Mouse (Mus musculus) left cerebral cortex, postnatal 14 days (tissue): Measurements from ENCODE around the gene Tmem87b. TPM values are rescaled to one million over a fixed set of nuclear protein-coding genes. Genes with fewer than 3 reads are reported as not detected.

Source experiments
- DNase-seq, 2 experiments: peaks; one replicate each; pipeline ENCODE4 v3.0.0; 2021 to 2022; ENCODE audit warnings: low spot score in 2 of 2, mixed read lengths in 1 of 2
- intact Hi-C: fragments of 180-260 bp; cut with DNase I; formaldehyde crosslinking; loops from one replicate; pipeline ENCODE4 v1.15.1; 2025
- long read RNA-seq, 2 experiments: library from polyadenylated mRNA; stranded (forward); transcript quantifications; one replicate each; pipeline ENCODE4 v2.0.0; 2021
- total RNA-seq, 2 experiments: library from RNA; stranded (reverse); gene quantifications; 2 replicates each; pipeline ENCODE4 v1.2.3; 2021

The Tmem87b gene
- total RNA-seq, result 10 to 100 TPM; 32.7 to 33.5 TPM
- long read RNA-seq, experiment 1, full-length matches to known transcripts, result 5 of 69 reads
- long read RNA-seq, experiment 1, partial matches to known transcripts, result 2 of 69 reads
- long read RNA-seq, experiment 1, other reads (novel, unspliced or antisense), result 62 of 69 reads
- long read RNA-seq, experiment 2, full-length matches to known transcripts, result 4 of 65 reads
- long read RNA-seq, experiment 2, partial matches to known transcripts, result 3 of 65 reads
- long read RNA-seq, experiment 2, other reads (novel, unspliced or antisense), result 58 of 65 reads

DNA sequence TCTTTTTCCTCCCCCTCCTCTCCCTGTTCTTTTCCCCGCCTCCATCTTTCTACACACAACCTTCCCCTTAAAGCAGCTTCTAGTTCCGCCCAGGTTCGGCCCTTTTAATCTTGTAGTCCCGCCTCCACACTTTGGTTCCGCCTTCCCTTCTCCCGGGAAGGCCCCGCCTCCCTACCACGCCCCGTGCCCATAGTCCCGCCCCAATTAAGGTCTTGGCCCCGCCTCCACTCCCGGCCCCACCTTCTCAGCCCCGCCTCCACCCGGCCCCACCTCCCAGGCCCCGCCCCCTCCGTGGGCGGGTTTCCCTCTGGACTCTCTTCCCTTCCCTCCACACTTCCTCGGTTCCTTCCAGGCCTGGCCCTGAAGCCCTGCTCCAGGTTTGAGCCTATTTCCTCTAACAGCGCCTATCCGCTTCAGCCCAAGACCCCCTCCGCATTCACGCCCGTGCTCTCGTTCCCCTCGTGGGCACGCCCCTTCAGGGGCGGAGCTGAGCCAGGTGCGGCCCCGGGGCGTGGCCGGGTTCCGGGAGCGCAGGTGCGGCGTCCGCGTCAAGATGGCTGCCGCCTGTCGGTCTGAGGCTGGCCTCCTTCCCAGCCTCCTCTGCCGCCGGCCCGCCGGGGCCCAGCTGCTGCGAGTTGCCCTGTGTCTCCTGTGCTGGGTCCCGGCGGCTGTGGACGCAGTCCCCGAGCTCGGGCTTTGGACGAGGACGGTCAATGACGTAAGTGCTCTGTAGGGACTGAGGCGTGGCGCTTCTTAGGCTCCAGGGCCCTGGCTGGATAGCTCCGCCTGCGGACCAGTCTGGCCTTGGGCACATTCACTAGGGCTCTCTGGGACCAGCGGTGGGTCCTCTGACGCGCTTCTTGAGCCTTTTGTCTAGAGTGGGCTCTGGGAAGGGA lies at the start of gene Tmem87b:
Tmem87b (plus strand) TSS at position 333 of the 896 bp plus-strand sequence.
- intact Hi-C loops, result loop anchor here (1.0 to 2.0 kb wide), 2 partner anchors 120 to 131 kb away; partner anchors contain the start of genes Anapc1 and Mertk
- DNase-seq, result peak; percentile 97

DNA sequence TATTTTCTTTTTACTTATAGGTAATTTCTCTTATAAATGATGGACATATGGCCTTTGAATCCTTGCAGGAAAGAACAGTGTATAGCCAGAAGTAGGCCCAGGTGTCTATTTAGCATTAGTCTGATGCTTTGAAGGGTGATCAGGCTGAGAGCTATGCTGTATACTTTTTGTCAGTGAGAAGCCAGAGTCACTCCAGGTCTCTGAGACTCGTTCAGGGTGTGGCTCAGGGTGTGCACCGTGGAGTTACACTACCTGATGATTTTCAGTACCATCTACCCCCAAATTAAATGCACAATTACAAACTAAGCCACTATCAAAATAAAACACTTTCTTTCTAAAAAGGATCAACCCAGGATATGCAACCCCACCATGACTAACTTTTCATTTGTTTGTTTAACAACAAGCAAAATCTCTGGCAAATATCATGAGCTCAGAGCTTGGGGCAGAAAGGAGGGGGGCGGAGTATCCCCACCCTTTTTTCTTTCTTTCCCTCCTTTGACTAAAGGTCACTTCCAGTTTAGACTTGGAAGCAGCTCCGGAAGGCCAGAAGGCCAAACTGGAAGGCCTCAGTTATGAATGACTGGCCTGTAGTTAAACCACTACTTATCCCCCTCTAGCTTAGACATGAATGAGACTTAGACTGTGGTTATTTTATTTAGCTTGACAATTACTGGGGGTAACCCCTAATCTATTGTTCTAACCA lies 49.2 kb upstream of the Tmem87b start:
- DNase-seq, result no peak
- intact Hi-C loops, result no loop called here

DNA sequence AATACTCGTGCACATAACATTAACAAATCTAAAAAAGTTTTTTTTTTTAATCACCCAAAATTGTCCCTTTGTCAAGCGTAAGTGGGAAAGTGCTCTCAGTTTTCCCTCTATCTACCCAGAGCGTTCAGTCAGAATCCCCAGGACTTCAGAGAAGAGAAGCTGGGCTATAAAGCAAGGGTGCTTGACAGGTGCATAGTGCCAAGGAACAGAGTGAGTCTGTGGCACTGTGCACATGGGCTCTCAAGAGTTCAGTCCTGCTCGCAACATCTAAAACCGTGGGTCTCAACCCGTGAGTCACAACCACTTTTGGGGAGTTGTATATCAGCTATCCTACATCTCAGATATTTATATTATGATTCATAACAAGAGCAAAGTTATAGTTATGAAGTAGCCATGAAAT lies 47.4 kb upstream of the Tmem87b start:
- no peak for DNase-seq
- intact Hi-C loops, result no loop called here

DNA sequence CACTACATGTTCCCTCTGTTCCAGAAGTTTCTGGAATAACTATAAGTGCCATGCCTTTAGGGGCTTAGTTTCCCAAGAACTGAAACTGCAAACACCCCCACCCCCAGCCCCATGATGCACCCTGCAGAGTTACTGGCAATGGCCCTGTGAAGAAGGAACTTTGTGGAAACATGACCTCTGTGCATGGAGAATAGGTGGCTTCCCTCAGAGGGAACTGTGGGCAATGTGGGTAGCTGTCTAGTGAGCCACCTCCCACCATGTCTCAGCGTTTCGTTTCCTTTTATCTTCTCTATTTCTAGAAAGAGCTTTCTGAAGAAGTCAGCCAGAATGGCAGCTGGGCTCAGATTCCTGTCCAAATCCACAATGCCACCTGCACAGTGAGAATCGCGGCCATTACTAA lies 46.9 kb upstream of the Tmem87b start:
- peak; percentile 15 to 30 for DNase-seq
- intact Hi-C loops, result no loop called here

DNA sequence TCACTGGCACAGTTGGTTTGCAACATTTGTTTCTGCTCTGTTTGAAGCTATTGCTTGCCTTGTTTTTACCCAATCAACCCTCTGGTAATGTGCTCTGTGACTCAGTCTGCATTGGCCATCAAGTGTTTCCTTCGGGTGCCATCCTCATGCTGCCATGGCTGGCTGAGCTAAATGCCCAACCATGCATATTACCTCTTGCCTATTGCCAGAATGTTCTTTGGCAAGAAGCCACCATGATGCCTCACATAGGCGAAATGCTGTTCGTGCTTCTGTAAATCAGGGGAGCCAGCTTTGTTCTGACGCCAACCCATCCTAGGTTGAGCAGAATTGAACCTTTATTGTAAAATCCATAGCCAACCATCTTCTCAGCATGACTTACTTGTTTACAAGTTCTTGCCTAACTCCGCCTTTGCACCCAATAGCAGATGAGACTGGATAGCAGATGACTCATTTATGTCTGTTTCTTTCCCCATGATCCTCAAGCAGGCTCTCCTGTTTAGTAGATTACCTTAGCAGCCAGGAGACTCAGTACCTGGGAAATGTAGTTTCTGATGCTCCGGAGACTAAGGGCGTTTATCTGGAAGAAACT lies 46.1 kb upstream of the Tmem87b start:
- no peak for DNase-seq
- intact Hi-C loops, result no loop called here

DNA sequence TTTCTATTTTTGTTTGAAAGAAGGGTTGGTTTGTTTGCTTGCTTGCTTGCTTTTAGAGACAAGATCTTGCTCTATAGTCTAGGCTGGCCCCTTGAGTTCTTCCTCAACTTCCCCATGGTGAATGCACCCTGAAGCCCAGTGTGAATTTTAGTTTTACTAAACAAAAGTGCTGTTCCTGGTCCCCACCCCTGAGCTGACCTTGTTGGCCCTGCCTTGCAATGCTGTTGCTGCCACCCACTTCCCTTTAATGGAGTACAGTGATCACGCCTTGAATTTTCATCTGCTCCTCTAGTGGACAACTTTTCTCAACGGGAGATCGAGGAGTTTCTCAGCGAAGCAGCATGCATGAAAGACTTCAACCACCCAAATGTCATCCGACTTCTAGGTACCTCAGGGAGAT lies 35.7 kb upstream of the Tmem87b start:
- DNase-seq, result no peak
- intact Hi-C loops, result no loop called here

DNA sequence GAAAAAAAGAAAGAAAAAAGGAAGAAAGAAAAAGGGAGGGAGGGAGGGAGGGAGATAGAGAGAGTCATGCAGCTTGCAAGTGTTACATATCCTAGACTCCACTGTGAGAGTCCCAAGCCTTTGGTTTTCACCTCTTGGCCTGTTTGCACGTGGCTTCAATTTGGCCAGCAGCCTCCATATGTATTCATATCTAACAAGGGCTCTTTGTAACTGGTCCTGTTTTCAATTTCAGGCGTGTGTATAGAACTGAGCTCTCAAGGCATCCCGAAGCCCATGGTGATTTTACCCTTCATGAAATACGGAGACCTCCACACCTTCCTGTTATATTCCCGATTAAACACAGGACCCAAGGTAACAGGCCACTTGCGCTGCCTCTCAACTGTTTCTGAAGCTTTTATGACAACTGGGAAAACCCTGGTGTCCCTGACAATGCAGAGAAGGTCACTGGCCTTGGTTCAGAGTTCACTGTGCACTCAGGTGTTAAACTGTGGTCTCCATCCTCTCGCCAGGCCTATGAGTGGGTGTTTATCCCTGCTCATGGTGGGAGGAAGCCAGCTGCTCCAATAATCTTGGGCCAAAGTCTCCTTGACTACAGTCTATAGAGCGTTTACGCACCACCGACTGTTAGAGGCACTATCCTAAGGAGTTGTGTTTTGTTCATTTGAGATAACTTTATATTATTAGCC lies 34.1 kb upstream of the Tmem87b start:
- intact Hi-C loops, result no loop called here
- DNase-seq, result no peak

DNA sequence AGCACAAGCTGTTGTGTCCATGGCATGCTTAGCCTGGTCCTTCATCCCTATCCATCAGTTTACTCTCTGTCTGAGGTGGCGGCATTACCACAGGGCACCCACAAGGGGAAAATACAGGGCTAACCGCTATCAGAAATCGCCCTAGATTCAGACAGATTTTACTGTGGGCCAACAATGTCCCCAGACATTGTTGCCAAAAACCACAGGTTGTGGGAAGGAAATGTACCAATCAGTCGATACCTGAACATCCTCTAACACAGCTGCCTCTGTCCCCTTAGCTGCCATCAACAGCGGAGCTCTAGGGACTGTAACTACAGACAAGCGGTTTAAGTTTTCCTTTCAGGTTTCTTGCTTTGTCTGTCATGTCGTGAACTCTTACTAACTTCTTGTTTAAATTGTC lies 33.1 kb upstream of the Tmem87b start:
- DNase-seq, result no peak
- intact Hi-C loops, result no loop called here

DNA sequence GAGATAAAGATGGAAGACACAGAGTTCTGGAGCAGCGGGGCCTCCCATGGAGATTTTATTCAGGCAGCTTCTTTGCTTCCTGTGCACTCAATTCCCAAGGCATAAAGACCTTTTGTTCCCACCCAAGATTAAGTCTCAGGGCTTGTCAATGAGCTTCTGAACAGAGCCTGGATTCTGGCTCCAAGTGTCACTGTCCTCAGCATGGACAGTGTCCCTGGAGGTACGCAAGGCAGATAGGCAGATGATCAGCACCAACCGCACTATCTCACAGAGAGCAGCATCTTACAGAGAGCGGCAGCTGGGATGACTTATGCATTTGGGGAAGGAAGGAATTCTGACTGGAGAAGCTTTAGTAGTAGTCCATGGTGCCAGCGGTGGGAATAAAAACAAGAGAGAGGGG lies 31.6 kb upstream of the Tmem87b start:
- DNase-seq, result no peak
- intact Hi-C loops, result no loop called here

DNA sequence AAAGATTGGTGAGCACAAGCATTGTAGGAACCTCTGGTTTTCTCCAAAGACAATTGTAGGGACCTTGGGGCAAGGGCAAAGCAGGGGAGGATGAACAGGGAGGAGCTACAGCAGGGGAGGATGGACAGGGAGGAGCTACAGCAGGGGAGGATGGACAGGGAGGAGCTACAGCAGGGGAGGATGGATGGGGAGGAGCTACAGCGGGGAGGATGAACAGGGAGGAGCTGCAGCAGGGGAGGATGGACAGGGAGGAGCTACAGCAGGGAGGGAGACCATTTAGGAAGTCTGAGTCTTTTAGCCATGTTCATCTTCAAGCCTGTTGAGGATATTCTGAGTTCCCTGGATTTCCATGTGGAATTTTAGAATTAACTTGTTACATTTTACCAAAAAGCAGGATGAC lies 31.1 kb upstream of the Tmem87b start:
- DNase-seq, result no peak
- intact Hi-C loops, result no loop called here

DNA sequence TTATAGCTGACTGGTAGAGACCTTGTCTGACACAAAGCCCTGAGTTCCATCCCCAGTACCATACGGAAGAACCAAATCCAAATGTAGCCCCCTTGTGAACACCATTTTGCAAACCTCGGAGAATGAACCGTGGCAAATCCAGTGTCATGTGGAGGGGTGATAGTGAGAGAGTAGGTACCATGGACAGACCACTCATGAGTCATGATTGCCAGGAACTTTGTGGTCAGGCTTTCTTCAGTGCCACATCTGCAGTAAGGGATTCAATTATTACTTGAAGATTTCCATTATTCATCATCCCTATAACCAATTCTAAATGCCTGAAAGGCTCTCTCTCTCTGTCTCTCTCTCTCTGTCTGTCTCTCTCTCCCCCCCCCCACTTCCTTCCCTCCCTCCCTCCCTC lies 30.1 kb upstream of the Tmem87b start:
- intact Hi-C loops, result no loop called here
- DNase-seq, result no peak

DNA sequence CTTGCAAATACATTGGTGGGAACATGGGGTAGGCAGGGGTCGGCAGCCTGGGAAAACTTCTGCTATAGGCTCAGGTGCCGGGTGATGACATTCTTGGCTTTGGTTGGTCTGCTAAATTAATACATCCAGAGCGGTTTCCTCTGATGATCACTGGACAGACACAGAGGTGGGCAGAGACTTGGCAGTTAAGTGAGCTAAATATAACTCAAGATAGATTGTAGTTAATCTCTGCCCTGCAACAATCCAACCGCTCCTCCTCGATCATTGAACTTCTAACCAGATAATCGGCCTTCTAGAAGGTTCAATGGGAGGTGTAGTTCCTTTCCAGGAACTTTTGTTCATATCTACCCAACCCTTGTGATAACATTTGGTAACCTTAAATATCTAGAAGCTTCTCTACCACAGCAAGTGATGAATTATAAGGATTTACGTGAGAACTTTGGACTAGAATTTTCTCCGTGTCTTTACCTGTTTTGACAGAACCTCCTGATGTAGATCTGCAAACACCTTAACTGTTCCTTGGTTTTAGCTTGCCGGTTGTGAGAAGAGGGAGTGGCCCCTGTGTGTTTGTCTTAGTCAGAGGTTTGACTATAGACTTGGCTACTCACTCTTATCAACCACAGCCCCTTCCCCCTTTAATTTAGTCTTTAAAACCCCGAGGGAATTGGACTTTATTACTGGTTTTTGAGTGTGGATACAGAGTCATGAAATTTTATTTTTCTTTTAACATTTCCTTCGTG lies 26.9 kb upstream of the Tmem87b start:
- no peak for DNase-seq
- intact Hi-C loops, result no loop called here

DNA sequence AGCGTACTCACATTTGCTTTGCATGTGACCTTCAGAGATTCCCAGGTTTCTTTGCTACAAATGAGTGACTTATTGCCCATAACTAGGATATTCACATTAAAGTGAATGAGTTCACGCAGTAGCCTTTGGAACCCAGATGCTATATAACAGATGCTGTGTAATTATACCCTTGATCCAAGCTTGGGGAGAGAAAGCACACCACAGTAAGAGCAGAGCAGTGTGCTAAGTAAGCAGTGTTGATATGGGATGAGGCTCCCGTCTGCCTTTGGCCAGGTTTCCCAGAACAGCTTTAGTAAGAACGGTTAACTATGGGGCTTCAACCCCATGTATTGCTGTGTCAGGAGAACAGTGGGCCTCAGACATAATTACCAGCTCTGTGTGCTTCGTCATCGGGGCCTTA lies 24.0 kb upstream of the Tmem87b start:
- DNase-seq, result no peak
- intact Hi-C loops, result no loop called here

DNA sequence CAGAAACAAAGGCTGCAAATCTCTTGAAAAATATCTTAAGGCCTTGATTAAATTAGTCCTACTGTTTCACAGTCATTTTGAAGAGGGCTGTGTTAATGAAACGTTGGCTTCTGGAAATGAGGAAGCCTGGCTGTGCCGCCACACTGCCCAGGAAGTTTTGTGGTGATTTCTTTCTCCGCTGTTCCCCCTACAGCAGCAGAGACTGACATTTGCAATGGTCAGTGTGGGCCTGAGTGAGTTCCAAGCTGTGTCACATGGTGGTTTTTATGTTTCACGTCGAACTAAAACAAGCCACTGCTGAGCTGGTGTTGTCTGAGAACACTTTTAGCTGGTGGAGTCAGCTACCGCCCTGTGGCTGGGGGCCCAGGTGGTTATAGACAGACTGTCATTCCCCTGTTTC lies 21.5 kb upstream of the Tmem87b start:
- intact Hi-C loops, result no loop called here
- DNase-seq, result peak in 1 of 2 experiments; percentile 17

DNA sequence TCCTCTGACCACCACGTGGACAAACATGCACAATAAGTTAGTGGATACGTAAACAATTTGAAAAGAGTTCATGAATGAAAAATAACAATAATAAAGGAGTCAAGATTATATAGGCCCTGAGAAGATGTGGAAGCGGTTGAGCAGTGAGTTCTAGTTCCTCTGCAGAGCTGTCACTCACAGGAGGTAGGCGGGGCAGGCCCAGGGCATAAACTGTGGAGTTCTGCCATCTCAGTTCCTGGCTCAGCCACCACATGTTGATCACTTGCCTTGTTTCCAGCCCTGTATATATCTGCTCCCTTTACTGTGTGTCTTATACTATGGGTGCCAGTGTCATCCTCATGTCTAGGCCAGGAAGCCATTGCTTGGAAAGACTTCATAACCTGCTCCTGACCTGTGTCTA lies 14.5 kb upstream of the Tmem87b start:
- no peak for DNase-seq
- intact Hi-C loops, result no loop called here

DNA sequence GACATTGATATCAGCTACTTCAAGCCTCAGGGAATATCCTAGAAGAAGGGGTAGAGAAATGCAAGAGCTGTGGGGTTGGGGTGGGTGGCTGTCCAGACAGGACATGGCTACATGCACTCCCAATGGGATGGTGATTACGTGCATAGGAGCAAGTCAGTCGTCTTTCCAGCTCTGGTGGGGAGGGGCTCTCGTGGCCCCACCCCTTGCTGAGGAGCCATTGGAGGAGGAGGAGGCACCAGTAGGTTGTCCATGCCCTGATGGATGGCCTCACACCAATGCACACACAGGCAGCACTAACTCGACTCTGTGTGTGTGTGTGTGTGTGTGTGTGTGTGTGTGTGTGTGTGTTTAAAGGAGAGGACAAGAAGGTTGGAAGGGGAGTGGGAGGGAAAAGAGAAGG lies 12.6 kb upstream of the Tmem87b start:
- intact Hi-C loops, result no loop called here
- no peak for DNase-seq

DNA sequence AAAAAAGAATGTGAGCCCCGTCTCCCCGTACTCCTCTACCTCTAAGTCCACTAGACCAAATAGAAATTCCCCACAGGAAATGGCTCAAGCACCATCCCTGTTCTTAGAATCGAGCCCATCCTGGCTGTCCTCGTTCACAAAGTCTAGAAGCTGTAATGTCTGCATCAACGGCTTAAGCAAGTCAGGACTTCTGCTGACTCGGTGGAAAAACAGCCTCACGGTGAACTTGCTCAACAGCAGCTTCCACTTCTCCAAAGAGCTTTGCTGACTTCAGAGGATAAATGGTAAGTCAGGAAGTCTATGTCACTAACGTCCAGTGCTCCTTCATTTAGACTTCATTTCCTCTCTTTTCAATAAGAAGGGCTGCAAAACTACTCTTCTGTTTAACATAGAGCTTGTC lies 11.4 kb upstream of the Tmem87b start:
- DNase-seq, result peak; percentile 33 to 47
- intact Hi-C loops, result no loop called here

DNA sequence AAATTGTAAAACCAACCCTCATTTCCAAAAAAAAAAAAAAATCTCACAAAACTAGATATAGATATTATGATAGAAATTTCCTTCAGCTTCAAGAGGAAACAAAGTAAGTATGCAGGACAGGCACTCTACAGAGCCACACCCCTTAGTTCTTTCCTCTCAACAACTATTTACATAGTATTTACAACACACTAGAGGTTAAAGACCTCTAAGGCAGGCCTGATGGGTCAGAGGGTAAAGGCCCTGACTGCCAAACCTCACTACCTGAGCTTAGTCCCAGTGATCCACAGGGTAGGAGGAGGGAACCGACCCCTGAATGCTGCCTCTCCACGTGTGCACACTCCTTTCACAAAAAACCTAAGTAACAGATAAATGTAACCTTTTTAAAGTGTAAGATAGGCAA lies 5.2 kb upstream of the Tmem87b start:
- no peak for DNase-seq
- intact Hi-C loops, result no loop called here

DNA sequence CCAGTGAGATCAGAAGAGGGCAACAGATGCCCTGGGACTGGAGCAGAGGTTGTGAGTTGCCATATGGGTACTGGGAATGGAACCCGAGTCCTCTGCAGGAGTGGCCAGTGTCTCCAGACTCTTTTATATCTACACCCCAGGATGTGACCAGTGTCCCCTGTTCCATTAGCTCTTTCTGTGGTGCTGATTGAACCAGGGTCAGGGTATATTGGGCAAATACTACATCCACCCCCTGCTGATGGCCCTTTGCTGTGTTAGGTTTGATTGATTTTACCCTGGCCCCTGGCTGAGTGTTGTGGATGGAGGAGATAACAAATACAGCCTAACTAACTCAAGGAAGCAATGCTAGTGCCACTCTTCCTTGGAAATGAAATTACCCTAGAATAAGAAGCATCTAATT lies 1.6 kb upstream of the Tmem87b start:
- intact Hi-C loops, result no loop called here
- DNase-seq, result no peak
